Mouse (Mus musculus) bone marrow, adult 2 months (tissue): ENCODE data around the gene Bcl6b.

Experiments
- CTCF ChIP-seq: fragments of 200-500 bp; IDR thresholded peaks from 2 replicates; pipeline ENCODE4 v1.5.1; 2011; ENCODE audit warnings: low read length, control low read depth; ENCODE audit not compliant: control insufficient read depth, insufficient read depth
- POLR2A ChIP-seq: fragments of 200-500 bp; IDR thresholded peaks from 2 replicates; pipeline ENCODE4 v1.6.1; 2011; ENCODE audit warnings: low read depth, mild to moderate bottlenecking, control low read depth, low read length, borderline replicate concordance; ENCODE audit not compliant: control insufficient read depth

DNA sequence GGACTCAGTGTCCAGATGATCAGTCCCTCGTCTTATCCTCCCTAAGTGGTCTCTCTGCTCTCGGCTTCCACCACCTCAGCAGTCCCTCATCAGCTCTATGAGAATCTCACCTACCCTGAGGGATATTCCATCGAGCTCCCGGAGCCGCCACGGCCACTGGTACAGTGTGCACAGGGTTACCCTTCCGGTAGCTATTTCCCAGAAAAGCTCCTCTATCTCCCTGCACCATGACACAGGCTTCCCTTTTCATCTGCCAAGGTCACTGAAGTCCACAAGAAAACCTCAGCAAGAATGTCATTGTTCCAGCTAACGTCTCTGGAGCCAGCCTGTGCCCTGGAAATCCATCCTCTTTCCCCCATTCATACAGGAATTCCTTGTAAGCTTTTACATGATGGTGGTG, 22.3 kb upstream of the Bcl6b start:
- no peak for TF ChIP-seq POLR2A
- TF ChIP-seq CTCF = no peak
